Mouse (Mus musculus) bone marrow, adult 2 months (tissue): Measurements from ENCODE around the gene Tmem87a. TPM values are rescaled to one million over a fixed set of nuclear protein-coding genes. Genes with fewer than 3 reads are reported as not detected.

Experiments used
- H3K27ac ChIP-seq: fragments of 200-500 bp; 2 replicates; pipeline ENCODE4 v1.5.1; 2012; ENCODE audit warnings: low read depth, mild to moderate bottlenecking, control low read depth, inconsistent platforms, low read length; ENCODE audit not compliant: control insufficient read depth, poor library complexity, insufficient read depth
- H3K4me1 ChIP-seq: fragments of 200-500 bp; 2 replicates; pipeline ENCODE4 v1.6.1; 2011; ENCODE audit warnings: low read length; ENCODE audit not compliant: control insufficient read depth, insufficient read depth
- H3K4me3 ChIP-seq: fragments of 200-500 bp; replicated peaks from 2 replicates; pipeline ENCODE3; 2011; ENCODE audit warnings: mild to moderate bottlenecking, low read depth, low read length, control low read depth; ENCODE audit not compliant: control insufficient read depth
- CTCF ChIP-seq: fragments of 200-500 bp; IDR thresholded peaks from 2 replicates; pipeline ENCODE4 v1.5.1; 2011; ENCODE audit warnings: low read length, control low read depth; ENCODE audit not compliant: control insufficient read depth, insufficient read depth
- POLR2A ChIP-seq: fragments of 200-500 bp; IDR thresholded peaks from 2 replicates; pipeline ENCODE4 v1.6.1; 2011; ENCODE audit warnings: low read depth, mild to moderate bottlenecking, control low read depth, low read length, borderline replicate concordance; ENCODE audit not compliant: control insufficient read depth
- WGBS: fragments of 180-500 bp; shearing (Covaris S2); methylation state at CpG from one replicate; pipeline ENCODE4 v1.1.7; 2018; 5-methylcytosine and 5-hydroxymethylcytosine counted together
- polyA plus RNA-seq: library from polyadenylated mRNA; stranded (reverse); fragments of >200 nt; gene quantifications from 2 replicates; pipeline ENCODE4 v1.2.4, GENCODE M21; 2011; ENCODE audit warnings: low replicate concordance; ENCODE audit not compliant: missing spikeins, insufficient read depth, insufficient read length

Tmem87a gene
- polyA plus RNA-seq, 1 experiment = 36.3 TPM

GRCm38 (mm10) chr2:120414113-120414512 lies 10.2 kb upstream of the Tmem87a start:
- Histone ChIP-seq H3K27ac (no peak overlapping the region), H3K4me1 (no peaks in the 10 kb centered on the region), H3K4me3 (no peak overlapping the region)
- TF ChIP-seq POLR2A = no peak
- TF ChIP-seq CTCF = no peak

GRCm38 (mm10) chr2:120411096-120411628 lies 7.2 kb upstream of the Tmem87a start:
- Histone ChIP-seq H3K4me1 (no peaks in the 10 kb centered on the region), H3K4me3 (no peak overlapping the region), H3K27ac (no peak overlapping the region)
- 61% methylated on average over 3 of the region's 3 CpGs for WGBS
- TF ChIP-seq CTCF (no peak), POLR2A (no peak)

- Histone ChIP-seq H3K4me3 (peak overlapping the region; percentile 87), H3K4me1 (peaks cover 3% of the 10 kb centered on the region), H3K27ac (peak overlapping the region; percentile 91)
- TF ChIP-seq POLR2A (no peak), CTCF (no peak)
- WGBS = 1% methylated on average over 14 of the region's 14 CpGs
These were observed 1.2 kb upstream of the Tmem87a start for GRCm38 (mm10) chr2:120404823-120405765.

GRCm38 (mm10) chr2:120403653-120403985 lies 294 bp downstream of the Tmem87a start, which contains the start of gene Ganc:
Gene Ganc (plus strand): TSS chr2:120403896.
- peaks cover 3% of the 10 kb centered on the region for H3K4me1 ChIP-seq
- H3K4me3 ChIP-seq = peak within 1 kb of the TSS; percentile 87
- TF ChIP-seq CTCF (no peak), POLR2A (no peak)
- H3K27ac ChIP-seq = peak within 1 kb of the TSS; percentile 91
- WGBS = under 1% methylated on average over 17 of the region's 17 CpGs

GRCm38 (mm10) chr2:120402813-120403212 lies 1.1 kb downstream of the Tmem87a start:
- no peak for TF ChIP-seq CTCF
- TF ChIP-seq POLR2A = no peak
- H3K27ac ChIP-seq = no peak overlapping the region
- WGBS = 14% methylated on average over 3 of the region's 3 CpGs
- H3K4me1 ChIP-seq = peaks cover 3% of the 10 kb centered on the region
- peak overlapping the region; percentile 19 for H3K4me3 ChIP-seq

GRCm38 (mm10) chr2:120397951-120398350 lies 6.0 kb downstream of the Tmem87a start:
- 97% methylated on average over 1 of the region's 1 CpGs for WGBS
- no peak overlapping the region for H3K27ac ChIP-seq
- no peak overlapping the region for H3K4me3 ChIP-seq
- H3K4me1 ChIP-seq = peaks cover 3% of the 10 kb centered on the region
- TF ChIP-seq POLR2A = no peak
- TF ChIP-seq CTCF = no peak

- H3K4me1 ChIP-seq = no peaks in the 10 kb centered on the region
- no peak overlapping the region for H3K27ac ChIP-seq
- H3K4me3 ChIP-seq = no peak overlapping the region
- no peak for TF ChIP-seq CTCF
- no peak for TF ChIP-seq POLR2A
These were observed 11.5 kb downstream of the Tmem87a start for GRCm38 (mm10) chr2:120392406-120392805.

- 95% methylated on average over 1 of the region's 1 CpGs for WGBS
- TF ChIP-seq POLR2A = no peak
- no peak for TF ChIP-seq CTCF
- H3K4me3 ChIP-seq = no peak overlapping the region
These were observed 13.0 kb downstream of the Tmem87a start for GRCm38 (mm10) chr2:120390934-120391333.

GRCm38 (mm10) chr2:120389376-120389775 lies 14.5 kb downstream of the Tmem87a start:
- 75% methylated on average over 3 of the region's 3 CpGs for WGBS
- H3K27ac ChIP-seq = no peak overlapping the region
- TF ChIP-seq POLR2A = no peak
- no peak for TF ChIP-seq CTCF

More at GRCm38 (mm10) chr2:120390934-120391333, 13.0 kb downstream of the Tmem87a start:
- H3K27ac ChIP-seq = no peak overlapping the region
- no peaks in the 10 kb centered on the region for H3K4me1 ChIP-seq

More at GRCm38 (mm10) chr2:120389376-120389775, 14.5 kb downstream of the Tmem87a start:
- H3K4me1 ChIP-seq = no peaks in the 10 kb centered on the region
- H3K4me3 ChIP-seq = no peak overlapping the region
